Mouse (Mus musculus): ENCODE results near the gene Orai1. TPM values are rescaled to one million over a fixed set of nuclear protein-coding genes. Genes with fewer than 3 reads are reported as not detected.

Orai1 gene
- polyA plus RNA-seq, 1 experiment from 2014 or later: 20.0 TPM

DNA sequence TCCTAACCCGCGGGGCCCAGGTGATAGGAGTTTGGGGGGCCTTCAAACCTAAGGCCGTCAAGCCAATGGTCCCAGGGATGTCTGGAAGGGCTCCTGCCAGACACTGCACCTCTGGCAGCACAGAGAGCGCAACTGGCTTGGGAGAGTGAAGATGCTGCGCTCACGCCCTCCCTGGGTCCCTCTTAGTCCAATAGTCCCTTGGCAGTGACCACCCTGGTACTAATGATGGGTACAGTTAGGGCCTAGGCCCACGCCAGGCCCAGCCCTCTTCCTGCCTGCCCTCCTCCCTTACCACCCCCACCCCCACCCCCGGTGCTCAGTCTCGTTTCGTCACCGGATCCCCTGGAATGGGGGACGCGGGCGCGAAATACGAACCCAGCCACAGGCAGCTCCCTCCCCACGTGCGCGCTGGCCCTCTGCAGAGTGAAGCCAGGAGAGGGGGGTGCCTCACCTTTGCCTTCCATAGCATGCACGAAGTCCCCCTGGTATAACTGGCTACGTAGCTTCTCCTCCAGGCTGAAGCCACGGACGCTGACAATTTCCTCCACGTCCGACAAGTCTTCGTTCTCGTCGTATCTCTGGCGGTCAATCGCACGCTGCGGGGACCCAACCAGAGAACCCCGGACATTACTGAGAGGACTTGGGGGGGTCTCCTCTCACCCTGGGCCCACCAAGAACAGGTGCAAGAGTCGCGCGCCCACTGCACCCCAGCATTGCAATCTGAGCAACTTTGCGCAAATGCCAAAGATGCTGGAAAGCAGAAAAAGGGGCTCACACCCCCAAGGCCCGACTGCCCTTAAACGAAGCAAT, 27.5 kb upstream of the Orai1 start:
- Histone ChIP-seq H3K9ac (peak overlapping the region; percentile 77), H3K27ac (peak overlapping the region; percentile 87), H3K9me3 (no peaks in the 10 kb centered on the region), H3K4me1 (peaks cover 38% of the 10 kb centered on the region), H3K36me3 (no peaks in the 10 kb centered on the region), H3K4me2 (peak overlapping the region; percentile 95), H3K4me3 (peak overlapping the region; percentile 77), H3K27me3 (no peaks in the 10 kb centered on the region)
- WGBS: 5% methylated on average over 39 of the region's 39 CpGs
- peak; percentile 35; the same call in 1 of the 2 replicates for ATAC-seq (ENCODE audit: borderline replicate concordance, extremely low read depth, low FRiP score, low TSS enrichment)

DNA sequence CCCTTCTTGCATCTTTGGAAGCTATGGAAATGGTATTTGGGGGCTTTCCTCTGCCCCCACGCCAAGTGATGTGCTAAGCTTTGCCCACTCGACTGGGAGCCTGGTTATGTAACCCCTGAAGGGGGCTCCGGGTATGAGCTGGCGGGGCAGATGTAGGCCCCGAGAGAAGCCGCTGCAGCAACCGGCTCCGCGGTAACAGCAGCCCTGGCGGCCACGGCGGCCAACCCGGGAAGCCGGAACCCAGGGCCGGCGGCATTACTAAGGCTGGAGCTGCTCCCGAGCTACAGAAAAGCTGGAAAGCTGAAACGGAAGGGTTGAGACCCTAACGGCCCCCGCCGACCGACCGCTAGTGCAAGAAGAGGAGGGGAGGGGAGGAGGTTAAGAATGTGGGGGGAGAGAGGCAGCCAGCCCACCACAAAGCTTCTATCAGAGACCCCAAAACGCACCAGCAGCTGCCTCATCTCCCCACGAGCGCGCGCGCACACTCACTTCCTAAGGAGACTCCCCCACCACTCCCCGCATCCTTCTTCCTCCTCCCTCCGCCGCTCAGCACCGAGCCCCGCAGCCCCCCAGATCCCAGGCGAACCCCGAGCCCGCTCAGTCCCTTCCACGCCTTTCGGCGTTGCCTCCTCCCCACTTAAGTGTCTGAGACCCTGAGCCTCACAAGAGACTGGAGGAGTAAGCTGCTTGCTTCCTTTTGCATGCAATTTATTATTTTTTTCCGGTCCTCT, 26.7 kb upstream of the Orai1 start:
- H3K36me3 ChIP-seq: no peaks in the 10 kb centered on the region
- peak; percentile 24; the same call in 1 of the 2 replicates for ATAC-seq (ENCODE audit: borderline replicate concordance, extremely low read depth, low FRiP score, low TSS enrichment)
- H3K4me1 ChIP-seq: peaks cover 38% of the 10 kb centered on the region

GRCm38 (mm10) chr5:122989001-122989525, 25.8 kb upstream of the Orai1 start:
- Histone ChIP-seq H3K4me2 (peak overlapping the region; percentile 95), H3K27ac (peak overlapping the region; percentile 87), H3K9ac (peak overlapping the region; percentile 77), H3K9me3 (no peaks in the 10 kb centered on the region), H3K36me3 (no peaks in the 10 kb centered on the region), H3K27me3 (no peaks in the 10 kb centered on the region), H3K4me1 (peaks cover 38% of the 10 kb centered on the region), H3K4me3 (peak overlapping the region; percentile 77)
- ATAC-seq (ENCODE audit: borderline replicate concordance, extremely low read depth, low FRiP score, low TSS enrichment): peak; percentile 29; the same call in 1 of the 2 replicates
- WGBS: under 1% methylated on average over 35 of the region's 39 CpGs

More for the DNA sequence above, 26.7 kb upstream of the Orai1 start:
- Histone ChIP-seq H3K4me2 (peak overlapping the region; percentile 95), H3K27me3 (no peaks in the 10 kb centered on the region), H3K9ac (peak overlapping the region; percentile 77), H3K9me3 (no peaks in the 10 kb centered on the region), H3K4me3 (peak overlapping the region; percentile 77), H3K27ac (peak overlapping the region; percentile 87)
- WGBS: under 1% methylated on average over 40 of the region's 41 CpGs

GRCm38 (mm10) chr5:122989551-122990330, 25.1 kb upstream of the Orai1 start, which contains the start of gene Kdm2b:
Gene Kdm2b, minus strand, starts transcription at chr5:122989823.
- Histone ChIP-seq H3K36me3 (no peaks in the 10 kb centered on the region), H3K9me3 (no peaks in the 10 kb centered on the region), H3K9ac (peak within 1 kb of the TSS; percentile 77), H3K4me2 (peak within 1 kb of the TSS; percentile 95), H3K4me3 (peak within 1 kb of the TSS; percentile 77), H3K27ac (peak within 1 kb of the TSS; percentile 87), H3K27me3 (no peaks in the 10 kb centered on the region), H3K4me1 (peaks cover 40% of the 10 kb centered on the region)
- ATAC-seq (ENCODE audit: borderline replicate concordance, extremely low read depth, low FRiP score, low TSS enrichment): peak; percentile 7; the same call in 1 of the 2 replicates
- WGBS: 6% methylated on average over 15 of the region's 15 CpGs

GRCm38 (mm10) chr5:122990411-122991160, 24.3 kb upstream of the Orai1 start:
- Histone ChIP-seq H3K36me3 (no peaks in the 10 kb centered on the region), H3K4me1 (peaks cover 38% of the 10 kb centered on the region), H3K27me3 (no peaks in the 10 kb centered on the region), H3K27ac (peak overlapping the region; percentile 32), H3K4me3 (peak overlapping the region; percentile 77), H3K9me3 (no peaks in the 10 kb centered on the region), H3K9ac (peak overlapping the region; percentile 23; the same call in 1 of the 2 replicates), H3K4me2 (peak overlapping the region; percentile 95)
- WGBS: 26% methylated on average over 16 of the region's 16 CpGs
- ATAC-seq (ENCODE audit: borderline replicate concordance, extremely low read depth, low FRiP score, low TSS enrichment): no peak

DNA sequence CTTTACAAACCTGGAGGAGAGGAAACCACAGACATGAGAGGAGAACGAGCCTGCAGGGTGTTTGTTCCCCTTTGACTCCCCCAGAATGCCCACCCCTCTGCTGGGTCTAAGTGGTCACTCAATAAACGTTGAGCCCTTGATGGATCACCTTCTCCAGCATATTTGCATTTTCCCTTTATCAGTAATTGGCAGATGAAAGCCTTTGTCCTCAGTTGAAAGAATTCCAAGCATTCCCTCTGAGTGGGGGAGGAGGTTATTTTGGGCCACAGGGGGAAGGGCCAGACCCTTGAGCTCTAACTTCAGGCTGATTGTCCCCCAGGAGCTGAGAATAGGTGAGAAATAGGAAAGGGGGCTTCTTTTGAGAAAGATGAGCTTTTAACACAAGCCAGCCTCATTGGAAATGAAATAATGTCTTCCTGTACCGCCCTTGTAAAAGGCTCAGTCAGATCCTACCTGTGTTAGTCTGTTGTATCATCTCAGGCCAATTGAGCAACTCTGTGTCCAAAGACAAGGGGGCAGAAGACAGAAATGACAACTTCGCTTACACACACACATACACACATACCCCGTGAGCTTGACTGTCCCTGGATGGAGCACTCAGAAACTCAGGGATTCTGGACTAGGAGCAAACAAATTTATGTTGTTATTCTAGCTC, 23.4 kb upstream of the Orai1 start:
- 24% methylated on average over 5 of the region's 5 CpGs for WGBS
- Histone ChIP-seq H3K4me3 (peak overlapping the region; percentile 77; the same call in 1 of the 2 replicates), H3K36me3 (no peaks in the 10 kb centered on the region), H3K9ac (no peak overlapping the region), H3K27ac (peak overlapping the region; percentile 32), H3K4me2 (peak overlapping the region; percentile 95), H3K4me1 (peaks cover 36% of the 10 kb centered on the region), H3K9me3 (no peaks in the 10 kb centered on the region), H3K27me3 (no peaks in the 10 kb centered on the region)
- ATAC-seq (ENCODE audit: borderline replicate concordance, extremely low read depth, low FRiP score, low TSS enrichment): no peak

DNA sequence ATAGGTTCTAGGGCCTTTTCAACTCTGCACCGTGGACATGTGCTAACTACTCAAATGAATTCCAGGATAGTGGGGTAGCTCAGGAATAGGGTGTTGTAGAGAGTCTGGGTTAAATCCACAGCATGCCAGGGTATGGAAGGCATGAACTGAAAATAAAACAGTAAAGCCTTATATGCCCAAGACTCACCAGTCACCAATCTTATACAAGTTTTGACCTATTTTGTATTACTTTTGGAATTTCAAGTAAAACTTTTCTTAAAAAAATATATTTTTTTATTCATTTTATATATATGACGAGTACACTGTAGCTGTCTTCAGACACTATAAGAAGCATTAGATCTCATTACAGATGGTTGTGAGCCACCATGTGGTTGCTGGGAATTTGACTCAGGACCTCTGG, 21.1 kb upstream of the Orai1 start:
- peak overlapping the region; percentile 41 for H3K4me2 ChIP-seq
- H3K36me3 ChIP-seq: no peaks in the 10 kb centered on the region
- peak overlapping the region; percentile 27 for H3K27ac ChIP-seq
- H3K4me1 ChIP-seq: peaks cover 23% of the 10 kb centered on the region
- no peak overlapping the region for H3K9ac ChIP-seq
- H3K27me3 ChIP-seq: no peaks in the 10 kb centered on the region
- ATAC-seq (ENCODE audit: borderline replicate concordance, extremely low read depth, low FRiP score, low TSS enrichment): no peak
- peak overlapping the region; percentile 12 for H3K4me3 ChIP-seq
- 29% methylated on average over 2 of the region's 2 CpGs for WGBS
- no peaks in the 10 kb centered on the region for H3K9me3 ChIP-seq

GRCm38 (mm10) chr5:122994303-122994846, 20.5 kb upstream of the Orai1 start:
- peak overlapping the region; percentile 27 for H3K27ac ChIP-seq

GRCm38 (mm10) chr5:122994910-122995309, 20.0 kb upstream of the Orai1 start:
- H3K27me3 ChIP-seq: no peaks in the 10 kb centered on the region
- no peak overlapping the region for H3K4me2 ChIP-seq
- H3K4me3 ChIP-seq: no peak overlapping the region
- no peak overlapping the region for H3K9ac ChIP-seq
- no peaks in the 10 kb centered on the region for H3K9me3 ChIP-seq
- H3K4me1 ChIP-seq: peaks cover 18% of the 10 kb centered on the region
- 0% methylated on average over 1 of the region's 1 CpGs for WGBS
- ATAC-seq (ENCODE audit: borderline replicate concordance, extremely low read depth, low FRiP score, low TSS enrichment): no peak
- no peaks in the 10 kb centered on the region for H3K36me3 ChIP-seq
- 0 out of 2 replicates have a peak overlapping the region, but pooled peaks have one; percentile 6 for H3K27ac ChIP-seq

More at GRCm38 (mm10) chr5:122994303-122994846, 20.5 kb upstream of the Orai1 start:
- ATAC-seq (ENCODE audit: borderline replicate concordance, extremely low read depth, low FRiP score, low TSS enrichment): peak; percentile 92
- Histone ChIP-seq H3K9me3 (no peaks in the 10 kb centered on the region), H3K4me3 (peak overlapping the region; percentile 12), H3K27me3 (no peaks in the 10 kb centered on the region), H3K9ac (no peak overlapping the region), H3K4me1 (peaks cover 23% of the 10 kb centered on the region), H3K36me3 (no peaks in the 10 kb centered on the region), H3K4me2 (peak overlapping the region; percentile 41)
- 5% methylated on average over 5 of the region's 5 CpGs for WGBS

All from lung, embryonic 15.5 days (tissue).